Mouse (Mus musculus) thymus, adult 2 months (tissue): Measurements from ENCODE around the gene Bsn.
A peak's percentile ranks its signal among the peaks of the same experiment; 100 is the strongest.

Source experiments
- CTCF ChIP-seq: fragments of 200-500 bp; IDR thresholded peaks from 2 replicates; pipeline ENCODE4 v1.5.1; 2012; ENCODE audit warnings: mild to moderate bottlenecking, control low read depth, low read length, moderate library complexity, borderline replicate concordance; ENCODE audit not compliant: control insufficient read depth, poor library complexity, insufficient read depth; ENCODE audit errors: extremely low read depth
- POLR2A ChIP-seq: fragments of 200-500 bp; IDR thresholded peaks from 2 replicates; pipeline ENCODE4 v1.6.1; 2012; ENCODE audit warnings: mild to moderate bottlenecking, low read length, control low read depth, moderate library complexity; ENCODE audit not compliant: control insufficient read depth, poor library complexity, insufficient read depth; ENCODE audit errors: extremely low read depth

DNA sequence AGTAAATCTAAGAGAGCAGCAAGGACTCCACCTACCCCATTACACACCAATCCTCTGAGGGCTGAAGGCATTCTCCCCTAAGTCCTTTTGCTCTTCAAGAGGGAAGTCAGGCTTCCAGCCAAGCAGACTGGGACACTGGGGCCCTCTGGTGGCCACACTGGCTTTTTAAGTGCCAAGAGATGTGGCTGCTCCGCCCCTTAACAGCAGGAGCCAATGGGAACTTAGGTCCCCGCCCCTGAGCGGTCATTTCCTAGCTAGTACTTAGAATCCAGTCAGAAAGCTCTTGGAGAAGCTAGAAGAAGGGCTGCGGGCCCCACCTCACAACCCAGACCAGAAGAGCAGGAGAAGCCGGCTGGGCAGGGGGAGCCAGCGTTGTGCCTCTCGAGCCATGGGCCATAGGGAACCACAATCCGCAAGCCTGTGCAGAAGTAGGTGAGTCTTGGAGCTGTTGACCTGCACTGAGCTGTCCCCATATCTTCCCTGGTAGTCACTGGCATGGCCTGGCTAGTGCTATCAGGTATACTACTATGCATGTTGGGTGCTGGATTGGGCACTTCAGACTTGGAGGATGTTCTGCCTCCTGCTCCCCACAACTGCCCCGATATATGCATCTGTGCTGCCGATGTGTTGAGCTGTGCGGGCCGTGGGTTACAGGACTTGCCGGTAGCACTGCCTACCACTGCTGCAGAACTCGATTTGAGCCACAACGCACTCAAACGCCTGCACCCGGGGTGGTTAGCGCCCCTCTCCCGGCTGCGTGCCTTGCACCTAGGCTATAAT, 137.1 kb downstream of the Bsn start, which contains the start of gene Amigo3:
- peak; percentile 90 for TF ChIP-seq CTCF
- TF ChIP-seq POLR2A: no peak
